Mouse (Mus musculus) liver, postnatal 0 days (tissue): ENCODE results near the gene Dpp9.

ENCODE experiments used
- CTCF ChIP-seq: sonication (generic); IDR thresholded peaks from 2 replicates; pipeline ENCODE4 v1.5.1; 2016; ENCODE audit warnings: antibody characterized with exemption, low read depth
- EP300 ChIP-seq: IDR thresholded peaks from 2 replicates; pipeline ENCODE4 v1.6.1; 2016; ENCODE audit warnings: antibody characterized with exemption, low read depth, mild to moderate bottlenecking

DNA sequence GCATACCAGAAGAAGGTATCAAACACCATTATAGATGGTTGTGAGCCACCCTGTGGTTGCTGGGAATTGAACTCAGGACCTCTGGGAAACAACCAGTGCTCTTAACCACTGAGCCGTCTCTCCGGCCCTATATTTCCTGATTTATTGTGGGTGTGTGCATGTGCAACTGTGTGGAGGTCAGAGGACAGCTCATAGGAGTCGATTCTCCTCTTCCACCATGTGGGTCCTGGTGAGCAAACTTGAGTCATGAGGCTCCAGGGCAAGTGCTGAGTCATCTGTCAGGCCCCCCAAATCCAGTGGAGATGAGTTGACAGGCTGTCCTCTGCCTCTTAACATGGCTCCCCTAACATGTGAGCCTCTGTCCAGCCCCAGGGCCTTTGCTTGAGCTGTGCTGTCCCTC is 47.2 kb upstream of the Dpp9 start:
- TF ChIP-seq CTCF (no peak), EP300 (no peak)
